Mouse (Mus musculus) thymus, postnatal 10 days (tissue): ENCODE measurements around the gene Ceacam14.

ENCODE experiments used
- DNase-seq, 2 experiments: peaks; one replicate each; pipeline ENCODE4 v3.0.0; 2021; ENCODE audit warnings: low spot score in 2 of 2

Ceacam14 gene

GRCm38 (mm10) chr7:17812333-17812732 lies at the start of gene Ceacam14:
TSS of gene Ceacam14 (plus strand) at chr7:17812633.
- no peak for DNase-seq
